In the genomic region with DNA sequence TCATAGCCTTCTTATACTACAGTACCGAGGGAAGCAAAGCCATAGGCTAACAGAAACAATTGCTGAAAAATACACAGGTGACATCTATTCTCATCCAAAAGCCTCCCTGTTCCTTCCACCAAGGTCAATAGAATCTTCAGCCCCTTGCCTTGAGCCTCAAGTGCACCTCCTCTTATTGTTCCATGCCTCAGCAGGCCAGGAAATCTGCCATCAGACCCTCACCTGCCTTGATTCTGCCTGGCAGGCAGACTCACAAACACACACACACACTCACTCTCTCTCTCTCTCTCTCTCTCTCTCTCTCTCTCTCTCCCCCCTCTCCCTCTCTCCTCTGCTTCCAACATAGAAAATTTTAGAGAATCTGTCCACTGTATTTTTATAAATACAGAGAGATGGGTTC, we compare ENCODE assay signal across 25 mouse cellular contexts. TPM values are rescaled to one million over a fixed set of nuclear protein-coding genes. Genes with fewer than 3 reads are reported as not detected.
DNase-seq lines count a peak whose midpoint lies in the region; ATAC-seq and TF ChIP-seq lines count a peak whose summit lies in the region.
"Had no signal": no experiment of that assay in that cellular context is flagged by ENCODE, and none has a peak within 500 bp of the region (broad histone marks: within the 10 kb centered on the region; RNA-seq: fewer than 3 reads in every experiment).

No protein-coding gene starts in this region.

- no peaks in the 10 kb centered on the region for H3K27me3 ChIP-seq in ES-Bruce4 (ENCODE audit: control insufficient read depth, insufficient read depth, low read length, poor library complexity, severe bottlenecking)
- H3K27me3 ChIP-seq: CH12.LX, Patski had no signal

- intact Hi-C loops in left cerebral cortex, adult 2 months (cut with DNase I), result loop anchor here (5.0 to 10.0 kb wide), 3 partner anchors 73 to 315 kb away; a partner anchor contains a TSS

- peak; percentile 11 for DNase-seq in ES-E14 (ENCODE audit: low read depth, low spot score)
- peak; percentile 57 for DNase-seq in R1 (ENCODE audit: low read depth, low spot score)
- no peak for DNase-seq in left cerebral cortex, adult 2 months (ENCODE audit: extremely low spot score in 1 of 2, low spot score in 2 of 2)
- DNase-seq: adrenal gland, adult 2 months; adrenal gland, adult 8-10 months; adrenal gland, postnatal 10 days; adrenal gland, postnatal 14 days; adrenal gland, postnatal 25 days; adrenal gland, postnatal 36 days; B cell, adult 2 months; cerebellum, adult 11 months; cerebellum, adult 11-12 months; cerebellum, adult 18-20 months; cerebellum, adult 2 months; cerebellum, adult 8-10 months; cerebellum, adult 9-10 months; cerebellum, adult 9-11 months had no signal

- H3K4me1 ChIP-seq in ES-Bruce4 (ENCODE audit: control insufficient read depth, insufficient read depth, low read length) (no peaks in the 10 kb centered on the region), ES-E14 (ENCODE audit: control insufficient read depth in 2 of 2, insufficient read depth in 2 of 2, low read length in 2 of 2, poor library complexity in 1 of 2) (peaks cover 0 to 3% of the 10 kb centered on the region in 2 experiments; a peak in 1 of 4 replicates)

- no peak for TF ChIP-seq POLR2A in ES-Bruce4 (IDR thresholded peaks at IDR 0.05; ENCODE audit: insufficient read depth, low read length)

- H3K4me3 ChIP-seq in ES-Bruce4 (ENCODE audit: low read depth, low read length) (no peak overlapping the region), ES-E14 (ENCODE audit: insufficient read depth in 1 of 2, low read depth in 1 of 2, low read length in 2 of 2, poor library complexity in 1 of 2, severe bottlenecking in 1 of 2) (no peak overlapping the region)
- H3K4me3 ChIP-seq in left cerebral cortex, adult 2 months, result no peak overlapping the region

- H3K27ac ChIP-seq in ES-Bruce4 (ENCODE audit: insufficient read depth, low read length) (no peak overlapping the region), ES-E14 (ENCODE audit: insufficient read depth, low read depth, low read length, poor library complexity, severe bottlenecking) (peak overlapping the region; percentile 63; the same call in 1 of the 2 replicates)
- H3K27ac ChIP-seq in left cerebral cortex, adult 2 months, result no peak overlapping the region

- H3K9ac ChIP-seq in ES-Bruce4 (ENCODE audit: low read depth, poor library complexity, severe bottlenecking) (no peak overlapping the region), ES-E14 (ENCODE audit: insufficient read depth, low read depth, low read length, poor library complexity, severe bottlenecking) (no peak overlapping the region)

- in situ Hi-C loops in ES-E14 (cut with MboI; ENCODE audit: low sequenced_read_pairs in 2 of 2, unreplicated experiment in 2 of 2), result no loop called here

- H3K36me3 ChIP-seq in ES-Bruce4 (ENCODE audit: control insufficient read depth, insufficient read depth, low read length, poor library complexity, severe bottlenecking), result peaks cover 12% of the 10 kb centered on the region
- H3K36me3 ChIP-seq in ES-E14 (ENCODE audit: control insufficient read depth, insufficient read depth, low read length, poor library complexity, severe bottlenecking), result peaks cover 17% of the 10 kb centered on the region

- no peak for TF ChIP-seq CTCF in ES-Bruce4 (IDR thresholded peaks at IDR 0.05; ENCODE audit: low read depth, low read length)
- no peak for TF ChIP-seq CTCF in left cerebral cortex, adult 2 months (IDR thresholded peaks at IDR 0.05)

- H3K9me3 ChIP-seq in ES-Bruce4 (replicated peaks; ENCODE audit: control insufficient read depth, insufficient read depth, low read length, poor library complexity, severe bottlenecking) (no peaks in the 10 kb centered on the region), ES-E14 (ENCODE audit: control insufficient read depth, insufficient read depth, low read depth, low read length) (no peaks in the 10 kb centered on the region)
- H3K9me3 ChIP-seq: G1E had no signal

- no peak for ATAC-seq in CD4-positive, CD25-positive, alpha-beta regulatory T cell, adult 4 months
- no peak for ATAC-seq in granulocyte monocyte progenitor cell, adult 5-6 weeks (replicated peaks; ENCODE audit: poor library complexity, severe bottlenecking)
- ATAC-seq: activated CD4-positive, CD25-positive, alpha-beta regulatory T cell, adult 4 months; Patski had no signal

- TF ChIP-seq EP300 in ES-Bruce4 (IDR thresholded peaks at IDR 0.05; ENCODE audit: insufficient read depth, low read depth, low read length), result peak; percentile 68

TF ChIP-seq in ES-E14, 5 proteins besides CTCF, POLR2A, EP300 and RAD21:
- TF ChIP-seq HCFC1 (IDR thresholded peaks at IDR 0.05; ENCODE audit: borderline replicate concordance, insufficient read depth, low read length), result no peak
- TF ChIP-seq ZNF384 (IDR thresholded peaks at IDR 0.05; ENCODE audit: low read depth, low read length), result no peak
- no peak for TF ChIP-seq ZC3H11A (IDR thresholded peaks at IDR 0.05; ENCODE audit: borderline replicate concordance, low read depth, low read length)
- TF ChIP-seq CHD2 (IDR thresholded peaks at IDR 0.05; ENCODE audit: low read depth, low read length), result no peak
- TF ChIP-seq MAFK (IDR thresholded peaks at IDR 0.05; ENCODE audit: insufficient read depth, low read depth, low read length), result no peak

RNA-seq across cellular contexts. Expression of a gene that starts 31.5 kb away (rescaled TPM):
- polyA plus RNA-seq in ES-Bruce4 (2011; ENCODE audit: insufficient read depth, insufficient read length, low read depth, missing spikeins), result 49.5 and 55.4 TPM in 2 replicates
- 74.2 and 101 TPM in 2 replicates for total RNA-seq in ES-E14 (2012; rRNA removed)
- 10 to 100 TPM; 60.7 to 61.7 TPM for total RNA-seq in left cerebral cortex, adult 2 months (2021)
- polyA plus RNA-seq in CD4-positive, CD25-positive, alpha-beta regulatory T cell, adult 4 months (2017; shearing (Covaris generic)), result 100 to 1,000 TPM in 1 of 2 experiments, 10 to 100 TPM in 1; 94.1 to 107 TPM
- 74.1 and 78.4 TPM in 2 replicates for total RNA-seq in granulocyte monocyte progenitor cell, adult 5-6 weeks (2014; fragmentation: Nextera tagmentation)
- total RNA-seq in granulocyte monocyte progenitor cell, adult 5-6 weeks (2017), result 53.3 and 75.0 TPM in 2 replicates

RNA-seq across cellular contexts. Expression of a gene that starts 44.0 kb away (rescaled TPM):
- polyA plus RNA-seq in ES-Bruce4 (2011; ENCODE audit: insufficient read depth, insufficient read length, low read depth, missing spikeins), result 0.67 and 0.85 TPM in 2 replicates
- 0.62 and 1.9 TPM in 2 replicates for total RNA-seq in ES-E14 (2012; rRNA removed)
- total RNA-seq in left cerebral cortex, adult 2 months (2021), result 1 to 10 TPM; 8.4 to 10.0 TPM
- polyA plus RNA-seq in CD4-positive, CD25-positive, alpha-beta regulatory T cell, adult 4 months (2017; shearing (Covaris generic)), result not detected
- not detected in 2 replicates for total RNA-seq in granulocyte monocyte progenitor cell, adult 5-6 weeks (2014; fragmentation: Nextera tagmentation)
- not detected in 2 replicates for total RNA-seq in granulocyte monocyte progenitor cell, adult 5-6 weeks (2017)
- polyA plus RNA-seq: activated CD4-positive, CD25-positive, alpha-beta regulatory T cell, adult 4 months; C2C12 had no signal

Comparison
In these comparisons a context has a peak if more than half of its experiments do, and no peak if none do; other contexts are left out.
1. DNase-seq: peak in ES-E14 (single experiment) and R1 (single experiment); none in left cerebral cortex, adult 2 months (0 of 2).